Mouse (Mus musculus) CD8-positive naive resting alpha-beta T cell, adult 57 days (primary cell): Measurements from ENCODE around the gene Slc6a20a. TPM values are rescaled to one million over a fixed set of nuclear protein-coding genes. Genes with fewer than 3 reads are reported as not detected.

Source experiments
- total RNA-seq: library from RNA; stranded (reverse); gene quantifications from one replicate; pipeline ENCODE4 v1.2.4, GENCODE M21; 2023

The Slc6a20a gene
- 0.77 TPM for total RNA-seq

DNA sequence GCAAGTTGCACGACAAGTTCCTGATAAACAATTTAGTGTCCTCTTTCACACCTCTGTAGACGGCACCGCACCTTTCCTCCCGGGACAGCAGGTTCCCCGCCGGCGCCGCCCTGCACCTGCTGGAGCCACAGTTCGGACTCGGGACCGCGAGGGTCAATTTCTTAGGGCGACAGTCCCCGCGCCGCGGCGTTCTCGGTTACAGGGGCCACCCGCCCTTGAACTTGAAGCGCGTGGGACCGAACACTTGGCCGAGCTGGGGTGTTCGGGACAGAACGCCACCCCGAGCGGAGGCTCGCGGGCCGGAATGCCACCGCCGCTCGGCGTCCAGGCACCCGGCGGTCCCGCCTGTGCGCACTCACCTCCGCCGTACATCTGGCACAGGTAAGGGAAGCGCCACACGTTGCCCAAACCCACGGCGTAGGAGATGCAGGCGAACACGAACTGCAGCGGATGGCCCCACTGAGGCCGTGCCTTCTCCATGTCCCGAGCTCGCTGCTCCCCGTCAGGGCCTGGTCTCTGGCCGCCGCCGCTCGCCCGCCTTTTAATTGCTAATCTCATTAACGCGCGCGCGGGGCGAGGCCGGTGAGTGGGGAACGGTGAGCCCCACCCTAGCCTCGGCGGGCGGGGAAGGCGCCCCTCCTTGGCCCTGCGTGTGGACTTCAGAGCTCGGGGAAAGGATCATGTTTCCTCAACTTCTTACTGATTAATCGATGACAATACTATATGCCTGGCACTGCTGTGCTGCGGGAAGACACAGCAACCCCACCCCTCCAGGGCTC lies at the start of gene Slc6a20a, which contains the start of gene Ccr9:
Gene Slc6a20a, minus strand, starts transcription at position 559 of the 779 bp plus-strand sequence.
Gene Ccr9, plus strand, starts transcription at position 113 of the 779 bp plus-strand sequence.

DNA sequence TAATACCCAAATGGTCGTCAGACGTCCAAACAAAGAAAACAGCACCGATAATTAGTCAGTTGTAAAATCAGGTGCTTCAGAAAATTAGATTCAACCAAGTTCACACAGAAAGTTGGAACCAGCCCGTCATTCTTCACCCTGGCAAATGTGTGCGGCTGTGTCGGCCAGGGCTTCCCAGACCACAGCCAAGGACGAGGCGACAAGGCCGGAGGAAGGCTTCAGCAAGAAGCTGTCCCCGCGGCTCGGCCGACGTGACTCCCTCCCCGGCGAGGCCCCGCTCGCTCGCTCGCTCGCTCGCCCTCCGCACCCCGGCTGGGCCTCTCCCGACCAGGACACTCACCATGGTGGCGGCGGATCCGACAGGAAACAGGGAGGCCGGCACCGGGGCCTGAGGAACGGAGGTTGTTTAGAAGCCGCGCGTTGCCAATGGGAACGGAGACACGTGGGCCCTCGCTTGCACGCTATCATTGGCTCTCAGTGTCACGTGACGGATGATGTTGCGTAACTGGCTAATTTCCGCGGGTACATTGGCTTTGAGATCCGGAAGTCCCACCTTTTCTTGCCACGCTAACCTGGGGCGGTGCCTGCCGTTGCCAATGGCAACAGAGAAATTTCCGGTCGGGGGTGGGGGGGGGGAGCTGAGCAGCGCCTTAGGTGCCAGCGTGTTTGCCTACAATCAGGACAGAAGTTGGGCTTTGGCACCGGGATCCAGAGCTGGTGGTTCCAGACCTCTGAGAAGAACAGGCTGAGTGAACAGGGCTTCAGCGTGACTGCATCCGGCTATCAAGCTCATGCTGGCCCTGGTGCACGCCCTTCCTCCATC lies 38.7 kb upstream of the Slc6a20a start, which contains the start of gene Lztfl1:
Gene Lztfl1, minus strand, starts transcription at position 512 of the 823 bp plus-strand sequence.

DNA sequence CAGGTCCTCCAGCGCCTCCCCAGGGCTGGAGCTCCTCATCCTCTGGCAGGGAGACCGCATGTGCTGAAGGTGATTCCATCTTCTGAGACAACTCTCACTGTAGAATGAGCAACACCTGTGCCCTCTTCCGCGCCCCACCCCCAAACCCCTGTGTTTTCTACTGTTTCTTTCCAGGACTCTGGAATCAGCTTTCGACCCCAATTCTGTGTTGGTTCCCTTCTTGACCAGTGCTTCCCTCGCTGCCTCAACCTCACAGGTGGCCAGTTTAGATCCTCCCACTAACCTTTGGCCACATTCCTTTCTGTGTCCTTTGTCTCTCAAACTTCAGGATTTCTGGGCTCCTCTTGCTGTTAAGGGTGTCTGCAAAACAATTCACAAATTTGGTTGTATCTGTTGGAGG lies 46.4 kb downstream of the Slc6a20a start, which contains the start of gene Slc6a20b:
Gene Slc6a20b, minus strand, starts transcription at position 285 of the 400 bp plus-strand sequence.

Other genes with a start within 250 kb of the Slc6a20a start
- 113 TPM for gene Limd1, start 200.2 kb downstream of the Slc6a20a start, total RNA-seq
- 21.4 TPM for gene Sacm1l, start 149.1 kb downstream of the Slc6a20a start, total RNA-seq
- gene Slc6a20b, start 46.3 kb downstream of the Slc6a20a start, total RNA-seq: not detected
- 184 TPM for gene Ccr9, start 446 bp downstream of the Slc6a20a start, total RNA-seq
- 170 TPM for gene Lztfl1, start 38.8 kb upstream of the Slc6a20a start, total RNA-seq
- 15.6 TPM for gene Cxcr6, start 127.6 kb upstream of the Slc6a20a start, total RNA-seq
- 61.4 TPM for gene Fyco1, start 173.0 kb upstream of the Slc6a20a start, total RNA-seq
- gene Xcr1, start 183.1 kb upstream of the Slc6a20a start, total RNA-seq: 0.34 TPM